Mouse (Mus musculus): ENCODE data around the gene Baiap3. TPM values are rescaled to one million over a fixed set of nuclear protein-coding genes. Genes with fewer than 3 reads are reported as not detected.

Baiap3 gene
- 0.60 and 0.83 TPM in 2 replicates for polyA plus RNA-seq (2014; fragmentation: Nextera tagmentation; extraction: Ambion mirVana)

- peak; percentile 30 for ATAC-seq (replicated peaks; ENCODE audit: low FRiP score)
- peak; percentile 58 for DNase-seq (ENCODE audit: low spot score)
- Histone ChIP-seq H3K4me2 (peak within 1 kb of the TSS; percentile 69), H3K9me3 (ENCODE audit: control insufficient read depth, low read length) (no peaks in the 10 kb centered on the region), H3K4me3 (ENCODE audit: low read depth, low read length) (peak within 1 kb of the TSS; percentile 39), H3K9ac (ENCODE audit: low read depth, low read length) (0 out of 2 replicates have a peak within 1 kb of the TSS, but pooled peaks have one; percentile 26), H3K4me1 (replicated peaks; ENCODE audit: control insufficient read depth, insufficient read depth, low read length) (peaks cover 5% of the 10 kb centered on the region), H3K36me3 (ENCODE audit: control insufficient read depth, insufficient read depth, low read length) (no peaks in the 10 kb centered on the region; the same call in 1 of the 2 replicates), H3K27ac (ENCODE audit: low read depth, low read length) (no peak within 1 kb of the TSS; the same call in 1 of the 2 replicates), H3K27me3 (replicated peaks; ENCODE audit: control insufficient read depth, insufficient read depth, low read length) (peaks cover 36% of the 10 kb centered on the region)
- 6% methylated on average over 33 of the region's 35 CpGs for WGBS
Observed at GRCm38 (mm10) chr17:25256140-25256754, at the start of gene Baiap3. Baiap3 (minus strand) TSS chr17:25256364.

GRCm38 (mm10) chr17:25298094-25298493 is 41.9 kb upstream of the Baiap3 start, which contains the start of gene Prss34:
Prss34 (plus strand) TSS chr17:25298394.
- peaks cover 3% of the 10 kb centered on the region; the same call in 1 of the 2 replicates for H3K27me3 ChIP-seq (replicated peaks; ENCODE audit: control insufficient read depth, insufficient read depth, low read length)
- WGBS = 73% methylated on average over 5 of the region's 5 CpGs
- no peak for ATAC-seq (replicated peaks; ENCODE audit: low FRiP score)

DNA sequence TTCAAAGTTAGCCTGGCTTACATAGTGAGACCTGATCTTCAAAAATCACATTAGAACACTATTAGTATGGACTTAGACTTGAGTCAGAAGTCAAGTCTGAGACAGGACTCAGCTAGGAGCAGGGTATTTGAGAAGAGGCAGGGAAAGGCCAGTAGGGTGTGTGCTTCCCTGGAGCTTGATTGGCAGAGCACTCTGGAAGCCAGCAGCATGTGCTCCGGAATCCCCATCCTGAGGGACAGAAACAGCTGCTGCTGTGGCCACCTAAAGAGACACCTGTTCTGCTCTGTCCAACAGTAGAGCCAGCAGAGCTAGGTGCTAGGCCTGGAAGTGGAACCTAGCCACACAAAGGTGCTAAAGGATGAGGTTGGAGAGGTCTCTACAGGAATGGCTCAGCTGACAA is 37.9 kb upstream of the Baiap3 start:
- peaks cover 3% of the 10 kb centered on the region; the same call in 1 of the 2 replicates for H3K27me3 ChIP-seq (replicated peaks; ENCODE audit: control insufficient read depth, insufficient read depth, low read length)
- 68% methylated on average over 1 of the region's 1 CpGs for WGBS
- H3K4me1 ChIP-seq (replicated peaks; ENCODE audit: control insufficient read depth, insufficient read depth, low read length) = no peaks in the 10 kb centered on the region
- no peaks in the 10 kb centered on the region for H3K36me3 ChIP-seq (ENCODE audit: control insufficient read depth, insufficient read depth, low read length)
- H3K27ac ChIP-seq (ENCODE audit: low read depth, low read length) = no peak overlapping the region
- H3K4me3 ChIP-seq (ENCODE audit: low read depth, low read length) = no peak overlapping the region
- no peaks in the 10 kb centered on the region for H3K9me3 ChIP-seq (ENCODE audit: control insufficient read depth, low read length)
- DNase-seq (ENCODE audit: low spot score) (no peak), ATAC-seq (replicated peaks; ENCODE audit: low FRiP score) (no peak)
- H3K4me2 ChIP-seq = no peak overlapping the region
- no peak overlapping the region for H3K9ac ChIP-seq (ENCODE audit: low read depth, low read length)

More at GRCm38 (mm10) chr17:25298094-25298493, 41.9 kb upstream of the Baiap3 start, which contains the start of gene Prss34:
- no peak within 1 kb of the TSS for H3K4me2 ChIP-seq
- no peak within 1 kb of the TSS for H3K9ac ChIP-seq (ENCODE audit: low read depth, low read length)
- no peaks in the 10 kb centered on the region for H3K36me3 ChIP-seq (ENCODE audit: control insufficient read depth, insufficient read depth, low read length)
- H3K27ac ChIP-seq (ENCODE audit: low read depth, low read length) = no peak within 1 kb of the TSS
- H3K4me1 ChIP-seq (replicated peaks; ENCODE audit: control insufficient read depth, insufficient read depth, low read length) = no peaks in the 10 kb centered on the region
- no peak within 1 kb of the TSS for H3K4me3 ChIP-seq (ENCODE audit: low read depth, low read length)
- DNase-seq (ENCODE audit: low spot score) = no peak
- no peaks in the 10 kb centered on the region for H3K9me3 ChIP-seq (ENCODE audit: control insufficient read depth, low read length)

GRCm38 (mm10) chr17:25293495-25293894 is 37.3 kb upstream of the Baiap3 start:
- H3K27me3 ChIP-seq (replicated peaks; ENCODE audit: control insufficient read depth, insufficient read depth, low read length) = peaks cover 3% of the 10 kb centered on the region; the same call in 1 of the 2 replicates
- H3K4me2 ChIP-seq = no peak overlapping the region
- H3K9ac ChIP-seq (ENCODE audit: low read depth, low read length) = no peak overlapping the region
- no peaks in the 10 kb centered on the region for H3K9me3 ChIP-seq (ENCODE audit: control insufficient read depth, low read length)
- WGBS = 30% methylated on average over 5 of the region's 5 CpGs
- DNase-seq (ENCODE audit: low spot score) (no peak), ATAC-seq (replicated peaks; ENCODE audit: low FRiP score) (no peak)
- no peak overlapping the region for H3K27ac ChIP-seq (ENCODE audit: low read depth, low read length)
- no peaks in the 10 kb centered on the region for H3K36me3 ChIP-seq (ENCODE audit: control insufficient read depth, insufficient read depth, low read length)
- H3K4me1 ChIP-seq (replicated peaks; ENCODE audit: control insufficient read depth, insufficient read depth, low read length) = no peaks in the 10 kb centered on the region
- no peak overlapping the region for H3K4me3 ChIP-seq (ENCODE audit: low read depth, low read length)

GRCm38 (mm10) chr17:25290411-25290810 is 34.2 kb upstream of the Baiap3 start:
- DNase-seq (ENCODE audit: low spot score) = no peak
- no peaks in the 10 kb centered on the region for H3K4me1 ChIP-seq (replicated peaks; ENCODE audit: control insufficient read depth, insufficient read depth, low read length)
- no peaks in the 10 kb centered on the region for H3K9me3 ChIP-seq (ENCODE audit: control insufficient read depth, low read length)
- H3K4me2 ChIP-seq = no peak overlapping the region
- 32% methylated on average over 4 of the region's 4 CpGs for WGBS
- no peak overlapping the region for H3K4me3 ChIP-seq (ENCODE audit: low read depth, low read length)
- H3K9ac ChIP-seq (ENCODE audit: low read depth, low read length) = 0 out of 2 replicates have a peak overlapping the region, but pooled peaks have one; percentile 18
- no peaks in the 10 kb centered on the region for H3K36me3 ChIP-seq (ENCODE audit: control insufficient read depth, insufficient read depth, low read length)
- ATAC-seq (replicated peaks; ENCODE audit: low FRiP score) = no peak
- no peak overlapping the region for H3K27ac ChIP-seq (ENCODE audit: low read depth, low read length)
- no peaks in the 10 kb centered on the region for H3K27me3 ChIP-seq (replicated peaks; ENCODE audit: control insufficient read depth, insufficient read depth, low read length)

GRCm38 (mm10) chr17:25288842-25289241 is 32.7 kb upstream of the Baiap3 start:
- H3K9me3 ChIP-seq (ENCODE audit: control insufficient read depth, low read length) = no peaks in the 10 kb centered on the region
- H3K4me3 ChIP-seq (ENCODE audit: low read depth, low read length) = no peak overlapping the region
- 19% methylated on average over 4 of the region's 4 CpGs for WGBS
- ATAC-seq (replicated peaks; ENCODE audit: low FRiP score) = no peak
- DNase-seq (ENCODE audit: low spot score) = no peak
- no peak overlapping the region for H3K27ac ChIP-seq (ENCODE audit: low read depth, low read length)
- H3K4me2 ChIP-seq = no peak overlapping the region
- H3K9ac ChIP-seq (ENCODE audit: low read depth, low read length) = no peak overlapping the region
- H3K36me3 ChIP-seq (ENCODE audit: control insufficient read depth, insufficient read depth, low read length) = no peaks in the 10 kb centered on the region
- no peaks in the 10 kb centered on the region for H3K27me3 ChIP-seq (replicated peaks; ENCODE audit: control insufficient read depth, insufficient read depth, low read length)
- H3K4me1 ChIP-seq (replicated peaks; ENCODE audit: control insufficient read depth, insufficient read depth, low read length) = no peaks in the 10 kb centered on the region

- Histone ChIP-seq H3K9me3 (ENCODE audit: control insufficient read depth, low read length) (no peaks in the 10 kb centered on the region), H3K4me2 (no peak overlapping the region), H3K9ac (ENCODE audit: low read depth, low read length) (no peak overlapping the region), H3K36me3 (ENCODE audit: control insufficient read depth, insufficient read depth, low read length) (no peaks in the 10 kb centered on the region), H3K4me3 (ENCODE audit: low read depth, low read length) (no peak overlapping the region), H3K27ac (ENCODE audit: low read depth, low read length) (no peak overlapping the region), H3K4me1 (replicated peaks; ENCODE audit: control insufficient read depth, insufficient read depth, low read length) (no peaks in the 10 kb centered on the region; the same call in 1 of the 2 replicates), H3K27me3 (replicated peaks; ENCODE audit: control insufficient read depth, insufficient read depth, low read length) (no peaks in the 10 kb centered on the region)
- no peak for DNase-seq (ENCODE audit: low spot score)
- WGBS = 29% methylated on average over 3 of the region's 3 CpGs
- 0 out of 2 replicates have a peak, but pooled peaks have one; percentile 39 for ATAC-seq (replicated peaks; ENCODE audit: low FRiP score)
Observed at GRCm38 (mm10) chr17:25285033-25285432, 28.9 kb upstream of the Baiap3 start.

GRCm38 (mm10) chr17:25282133-25282532 is 26.0 kb upstream of the Baiap3 start:
- ATAC-seq (replicated peaks; ENCODE audit: low FRiP score) (peak; percentile 67), DNase-seq (ENCODE audit: low spot score) (no peak)
- 27% methylated on average over 11 of the region's 11 CpGs for WGBS

GRCm38 (mm10) chr17:25275833-25276232 is 19.7 kb upstream of the Baiap3 start:
- no peak for DNase-seq (ENCODE audit: low spot score)
- Histone ChIP-seq H3K9me3 (ENCODE audit: control insufficient read depth, low read length) (no peaks in the 10 kb centered on the region), H3K27me3 (replicated peaks; ENCODE audit: control insufficient read depth, insufficient read depth, low read length) (no peaks in the 10 kb centered on the region), H3K27ac (ENCODE audit: low read depth, low read length) (no peak overlapping the region), H3K4me1 (replicated peaks; ENCODE audit: control insufficient read depth, insufficient read depth, low read length) (peaks cover 22% of the 10 kb centered on the region), H3K4me2 (no peak overlapping the region), H3K36me3 (ENCODE audit: control insufficient read depth, insufficient read depth, low read length) (peaks cover 3% of the 10 kb centered on the region; the same call in 1 of the 2 replicates), H3K4me3 (ENCODE audit: low read depth, low read length) (no peak overlapping the region), H3K9ac (ENCODE audit: low read depth, low read length) (no peak overlapping the region)
- 93% methylated on average over 3 of the region's 3 CpGs for WGBS
- ATAC-seq (replicated peaks; ENCODE audit: low FRiP score) = no peak

More at GRCm38 (mm10) chr17:25282133-25282532, 26.0 kb upstream of the Baiap3 start:
- no peaks in the 10 kb centered on the region for H3K27me3 ChIP-seq (replicated peaks; ENCODE audit: control insufficient read depth, insufficient read depth, low read length)
- H3K4me1 ChIP-seq (replicated peaks; ENCODE audit: control insufficient read depth, insufficient read depth, low read length) = no peaks in the 10 kb centered on the region; the same call in 1 of the 2 replicates
- H3K36me3 ChIP-seq (ENCODE audit: control insufficient read depth, insufficient read depth, low read length) = no peaks in the 10 kb centered on the region
- H3K27ac ChIP-seq (ENCODE audit: low read depth, low read length) = no peak overlapping the region
- peak overlapping the region; percentile 48 for H3K4me2 ChIP-seq
- no peak overlapping the region for H3K9ac ChIP-seq (ENCODE audit: low read depth, low read length)
- no peaks in the 10 kb centered on the region for H3K9me3 ChIP-seq (ENCODE audit: control insufficient read depth, low read length)
- H3K4me3 ChIP-seq (ENCODE audit: low read depth, low read length) = no peak overlapping the region

Measured in liver, embryonic 11.5 days (tissue).